Mouse (Mus musculus) CH12.LX (cell line): ENCODE data around the gene Prkar2a. TPM values are rescaled to one million over a fixed set of nuclear protein-coding genes. Genes with fewer than 3 reads are reported as not detected.
A peak's percentile ranks its signal among the peaks of the same experiment; 100 is the strongest.

ENCODE experiments used
- DNase-seq: peaks from one replicate; pipeline ENCODE4 v3.0.0-alpha.2; 2013; ENCODE audit errors: extremely low read depth
- H3K27ac ChIP-seq: 2 replicates; pipeline ENCODE4 v1.5.1; 2012; ENCODE audit warnings: low read depth, mild to moderate bottlenecking, control low read depth, moderate library complexity; ENCODE audit not compliant: insufficient read depth
- H3K27me3 ChIP-seq: replicated peaks from 2 replicates; pipeline ENCODE3; 2012; ENCODE audit warnings: inconsistent platforms
- H3K36me3 ChIP-seq, 2 experiments: replicated peaks in 1 of 2; 2 replicates each; pipeline versions ENCODE3 to v1.6.1; 2012; ENCODE audit warnings: inconsistent platforms in 1 of 2, low read length in 1 of 2, mild to moderate bottlenecking in 1 of 2, mixed read lengths in 1 of 2, moderate library complexity in 1 of 2; ENCODE audit not compliant: control insufficient read depth in 1 of 2, insufficient read depth in 1 of 2
- H3K4me1 ChIP-seq, 2 experiments: 2 replicates each; pipeline ENCODE4 v1.6.1; 2012; ENCODE audit warnings: inconsistent platforms in 1 of 2, moderate library complexity in 1 of 2; ENCODE audit not compliant: insufficient read depth in 2 of 2, control insufficient read depth in 1 of 2
- H3K4me2 ChIP-seq: 2 replicates; pipeline ENCODE4 v1.6.1; 2012; ENCODE audit warnings: low read depth, mild to moderate bottlenecking, control low read depth; ENCODE audit not compliant: poor library complexity, insufficient read depth, severe bottlenecking
- H3K4me3 ChIP-seq, 3 experiments: fragments of 150-350 bp in 1 of 3; sonication (generic) in 1 of 3; replicated peaks in 1 of 3; 2 replicates each; pipeline versions ENCODE3 to v1.5.1; 2011 to 2012; ENCODE audit warnings: low read depth in 2 of 3, low read length in 2 of 3, mild to moderate bottlenecking in 2 of 3, moderate library complexity in 2 of 3, control low read depth in 1 of 3, improper control_type of control experiment in 1 of 3, inconsistent platforms in 1 of 3, mixed read lengths in 1 of 3; ENCODE audit not compliant: poor library complexity in 1 of 3
- H3K79me2 ChIP-seq: replicated peaks from 2 replicates; pipeline ENCODE4 v1.6.1; 2012; ENCODE audit warnings: mild to moderate bottlenecking, moderate library complexity; ENCODE audit not compliant: control insufficient read depth, poor library complexity, insufficient read depth, severe bottlenecking; ENCODE audit errors: extremely low read depth
- H3K9ac ChIP-seq: 2 replicates; pipeline ENCODE4 v1.6.1; 2012; ENCODE audit warnings: low read depth, mild to moderate bottlenecking, control low read depth, moderate library complexity; ENCODE audit not compliant: insufficient read depth
- H3K9me3 ChIP-seq: replicated peaks from 2 replicates; pipeline ENCODE3; 2012; ENCODE audit warnings: low read length, inconsistent platforms, mixed read lengths
- BHLHE40 ChIP-seq: IDR thresholded peaks from 2 replicates; pipeline ENCODE4 v1.6.1; 2011; ENCODE audit warnings: mild to moderate bottlenecking, low read depth, low read length, improper control_type of control experiment
- CHD1 ChIP-seq: IDR thresholded peaks from 2 replicates; pipeline ENCODE4 v1.6.1; 2012; ENCODE audit warnings: low read depth, low read length, improper control_type of control experiment, inconsistent platforms
- CHD2 ChIP-seq: IDR thresholded peaks from 2 replicates; pipeline ENCODE4 v1.6.1; 2011; ENCODE audit warnings: low read length, improper control_type of control experiment
- CTCF ChIP-seq, 2 experiments: IDR thresholded peaks in 1 of 2; conservative IDR thresholded peaks in 1 of 2; 2 replicates each; pipeline ENCODE4 v1.5.1; 2011 to 2012; ENCODE audit warnings: low read depth in 2 of 2, low read length in 2 of 2, improper control_type of control experiment in 1 of 2, inconsistent platforms in 1 of 2, mild to moderate bottlenecking in 1 of 2, moderate library complexity in 1 of 2
- E2F4 ChIP-seq: IDR thresholded peaks from 2 replicates; pipeline ENCODE4 v1.6.1; 2011; ENCODE audit warnings: low read depth, low read length, improper control_type of control experiment; ENCODE audit not compliant: insufficient replicate concordance
- ELF1 ChIP-seq: IDR thresholded peaks from 2 replicates; pipeline ENCODE4 v1.6.1; 2014; ENCODE audit warnings: low read depth, mild to moderate bottlenecking, inconsistent platforms, low read length, improper control_type of control experiment
- ETS1 ChIP-seq: conservative IDR thresholded peaks from 2 replicates; pipeline ENCODE4 v1.6.1; 2012; ENCODE audit warnings: low read depth, mild to moderate bottlenecking, inconsistent platforms, low read length, improper control_type of control experiment, moderate library complexity
- GABPA ChIP-seq: IDR thresholded peaks from 2 replicates; pipeline ENCODE4 v1.6.1; 2012; ENCODE audit warnings: low read depth, low read length, improper control_type of control experiment, inconsistent platforms; ENCODE audit not compliant: insufficient replicate concordance
- HCFC1 ChIP-seq: IDR thresholded peaks from 2 replicates; pipeline ENCODE4 v1.6.1; 2012; ENCODE audit warnings: low read depth, mild to moderate bottlenecking, inconsistent platforms, low read length, improper control_type of control experiment
- IRF4 ChIP-seq: IDR thresholded peaks from 2 replicates; pipeline ENCODE4 v1.6.1; 2014; ENCODE audit warnings: low read depth, mild to moderate bottlenecking, inconsistent platforms, low read length, improper control_type of control experiment
- JUN ChIP-seq: IDR thresholded peaks from 2 replicates; pipeline ENCODE4 v1.6.1; 2011; ENCODE audit warnings: low read depth, mild to moderate bottlenecking, low read length, improper control_type of control experiment, moderate library complexity; ENCODE audit not compliant: insufficient read depth
- JUND ChIP-seq: conservative IDR thresholded peaks from 2 replicates; pipeline ENCODE4 v1.6.1; 2011; ENCODE audit warnings: low read depth, low read length, improper control_type of control experiment
- KAT2A ChIP-seq: IDR thresholded peaks from 2 replicates; pipeline ENCODE4 v1.6.1; 2012; ENCODE audit warnings: low read length, improper control_type of control experiment, inconsistent platforms; ENCODE audit not compliant: insufficient replicate concordance
- MAFK ChIP-seq: IDR thresholded peaks from 2 replicates; pipeline ENCODE4 v1.6.1; 2011; ENCODE audit warnings: low read length, improper control_type of control experiment; ENCODE audit not compliant: insufficient replicate concordance
- MAX ChIP-seq: IDR thresholded peaks from 2 replicates; pipeline ENCODE4 v1.6.1; 2011; ENCODE audit warnings: low read length, improper control_type of control experiment
- MAZ ChIP-seq: IDR thresholded peaks from 2 replicates; pipeline ENCODE4 v1.6.1; 2012; ENCODE audit warnings: low read depth, mild to moderate bottlenecking, inconsistent platforms, low read length, improper control_type of control experiment, moderate library complexity
- MEF2A ChIP-seq: IDR thresholded peaks from 2 replicates; pipeline ENCODE4 v1.6.1; 2014; ENCODE audit warnings: low read depth, mild to moderate bottlenecking, inconsistent platforms, low read length, improper control_type of control experiment, borderline replicate concordance
- MXI1 ChIP-seq: IDR thresholded peaks from 2 replicates; pipeline ENCODE4 v1.6.1; 2011; ENCODE audit warnings: mild to moderate bottlenecking, low read depth, low read length, improper control_type of control experiment
- MYC ChIP-seq: IDR thresholded peaks from 2 replicates; pipeline ENCODE4 v1.6.1; 2011; ENCODE audit warnings: low read depth, mild to moderate bottlenecking, improper control_type of control experiment, low read length
- NELFE ChIP-seq: IDR thresholded peaks from 2 replicates; pipeline ENCODE4 v1.6.1; 2011; ENCODE audit warnings: low read depth, low read length, improper control_type of control experiment
- NRF1 ChIP-seq: IDR thresholded peaks from 2 replicates; pipeline ENCODE4 v1.6.1; 2014; ENCODE audit warnings: low read depth, mild to moderate bottlenecking, inconsistent platforms, low read length, improper control_type of control experiment, moderate library complexity
- PAX5 ChIP-seq: IDR thresholded peaks from 2 replicates; pipeline ENCODE4 v1.6.1; 2012; ENCODE audit warnings: low read length, inconsistent platforms, mixed read lengths
- POLR2A ChIP-seq: IDR thresholded peaks from 2 replicates; pipeline ENCODE4 v1.6.1; 2011; ENCODE audit warnings: low read depth, mild to moderate bottlenecking, improper control_type of control experiment, low read length
- POLR2AphosphoS2 ChIP-seq: IDR thresholded peaks from 2 replicates; pipeline ENCODE4 v1.6.1; 2011; ENCODE audit warnings: low read depth, low read length, improper control_type of control experiment
- RAD21 ChIP-seq: IDR thresholded peaks from 2 replicates; pipeline ENCODE4 v1.6.1; 2011; ENCODE audit warnings: low read depth, mild to moderate bottlenecking, low read length, improper control_type of control experiment, moderate library complexity
- RCOR1 ChIP-seq: conservative IDR thresholded peaks from 2 replicates; pipeline ENCODE4 v1.6.1; 2012; ENCODE audit warnings: low read depth, mild to moderate bottlenecking, inconsistent platforms, low read length, improper control_type of control experiment
- SIN3A ChIP-seq: IDR thresholded peaks from 2 replicates; pipeline ENCODE4 v1.6.1; 2012; ENCODE audit warnings: low read length, improper control_type of control experiment, inconsistent platforms
- SMC3 ChIP-seq: IDR thresholded peaks from 2 replicates; pipeline ENCODE4 v1.6.1; 2011; ENCODE audit warnings: low read depth, low read length, improper control_type of control experiment
- TBP ChIP-seq: conservative IDR thresholded peaks from 2 replicates; pipeline ENCODE4 v1.6.1; 2011; ENCODE audit warnings: low read depth, low read length, improper control_type of control experiment
- TCF12 ChIP-seq: IDR thresholded peaks from 2 replicates; pipeline ENCODE4 v1.6.1; 2014; ENCODE audit warnings: low read depth, mild to moderate bottlenecking, inconsistent platforms, low read length, improper control_type of control experiment
- UBTF ChIP-seq: IDR thresholded peaks from 2 replicates; pipeline ENCODE4 v1.6.1; 2012; ENCODE audit warnings: low read depth, mild to moderate bottlenecking, inconsistent platforms, low read length, improper control_type of control experiment, moderate library complexity
- USF1 ChIP-seq: IDR thresholded peaks from 2 replicates; pipeline ENCODE4 v1.6.1; 2014; ENCODE audit warnings: low read depth, mild to moderate bottlenecking, inconsistent platforms, low read length, improper control_type of control experiment
- USF2 ChIP-seq: conservative IDR thresholded peaks from 2 replicates; pipeline ENCODE4 v1.6.1; 2011; ENCODE audit warnings: low read depth, low read length, improper control_type of control experiment
- ZC3H11A ChIP-seq: IDR thresholded peaks from 2 replicates; pipeline ENCODE4 v1.6.1; 2012; ENCODE audit warnings: low read depth, mild to moderate bottlenecking, inconsistent platforms, low read length, improper control_type of control experiment
- ZKSCAN1 ChIP-seq: IDR thresholded peaks from 2 replicates; pipeline ENCODE4 v1.6.1; 2012; ENCODE audit warnings: low read depth, inconsistent platforms, low read length, improper control_type of control experiment, borderline replicate concordance
- ZMIZ1 ChIP-seq: IDR thresholded peaks from 2 replicates; pipeline ENCODE4 v1.6.1; 2012; ENCODE audit warnings: low read depth, mild to moderate bottlenecking, inconsistent platforms, low read length, improper control_type of control experiment
- ZNF384 ChIP-seq: IDR thresholded peaks from 2 replicates; pipeline ENCODE4 v1.6.1; 2012; ENCODE audit warnings: low read depth, low read length, improper control_type of control experiment, inconsistent platforms
- dilution Hi-C: fragments of 300-500 bp; cut with MboI; formaldehyde crosslinking; loops from 2 replicates; pipeline ENCODE4 v1.14.3; 2020; ENCODE audit warnings: low sequenced_read_pairs; ENCODE audit not compliant: extremely low pct_unique_long_range_greater_than_20kb, extremely low pct_ligation_motif_present
- in situ Hi-C: fragments of 300-500 bp; cut with MboI; formaldehyde crosslinking; loops from 3 replicates; pipeline ENCODE4 v1.14.3; 2019; ENCODE audit warnings: low sequenced_read_pairs, low pct_ligation_motif_present, low pct_unique_long_range_greater_than_20kb, mixed read lengths
- polyA plus RNA-seq: library from polyadenylated mRNA; unstranded; fragments of >175 nt; gene quantifications from 2 replicates; pipeline ENCODE4 v1.2.1, GENCODE M21; 2012; ENCODE audit warnings: low read depth; ENCODE audit not compliant: insufficient read length
- total RNA-seq, 2 experiments: library from RNA; depleted of rRNA; stranded (reverse); fragments of 300-350 nt in 1 of 2; fragments of >200 nt in 1 of 2; gene quantifications; 2 replicates each; pipeline ENCODE4 v1.2.3; 2012 to 2014

The Prkar2a gene
- total and polyA plus RNA-seq, 3 experiments = 13.6 to 44.4 (median 14.9) TPM

DNA sequence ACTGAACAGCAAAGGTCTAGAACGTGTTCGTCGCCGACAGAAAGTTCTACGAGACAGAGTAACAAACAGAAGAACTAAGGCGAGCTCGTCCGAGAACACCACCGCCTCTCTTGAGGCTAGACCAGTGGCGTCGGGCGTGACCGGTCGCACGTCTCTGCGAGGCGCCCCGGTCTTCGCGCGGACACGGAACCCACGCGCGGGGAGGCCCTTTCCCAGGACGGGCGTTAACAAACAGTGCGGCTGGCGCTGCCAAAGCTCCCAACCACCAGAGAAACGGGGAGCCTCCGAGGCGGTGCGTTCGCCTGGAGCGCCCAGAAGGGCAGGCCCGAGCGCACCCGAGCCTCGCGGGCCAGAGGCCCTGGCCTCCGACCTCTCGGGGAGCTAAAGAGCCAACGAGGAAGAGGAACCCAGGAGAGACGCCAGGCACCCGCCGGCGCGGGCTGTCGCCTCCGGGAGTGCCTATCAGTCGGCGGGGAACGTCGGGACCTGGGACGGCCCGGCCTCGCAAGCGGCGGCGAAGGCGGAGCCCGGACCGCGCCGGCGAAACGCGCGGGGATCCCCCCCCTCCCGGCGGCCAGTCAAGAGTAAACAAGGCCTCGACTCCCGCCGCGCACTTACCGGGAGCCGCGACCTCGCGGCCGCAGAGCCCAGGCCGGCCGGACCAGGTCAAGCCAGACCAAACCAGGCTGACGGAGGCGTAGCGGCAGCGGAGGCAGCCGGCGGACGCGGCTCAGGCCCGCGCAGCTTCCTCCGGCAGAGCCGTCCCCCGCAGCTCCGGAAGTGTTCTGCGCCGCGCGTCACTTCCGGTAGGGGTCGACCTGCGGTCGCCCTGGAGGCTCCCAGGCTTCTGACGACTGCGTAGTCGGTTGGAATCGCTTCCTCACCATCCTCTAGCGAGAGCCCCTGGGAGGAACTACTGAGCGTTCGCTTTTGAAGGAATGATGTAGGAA lies 40.2 kb upstream of the Prkar2a start, which contains the start of gene Arih2:
Arih2 (minus strand) TSS at position 776 of the 950 bp plus-strand sequence.
- peaks cover 5 to 20% of the 10 kb centered on the region in 2 experiments for H3K4me1 ChIP-seq
- H3K79me2 ChIP-seq = peaks cover 26% of the 10 kb centered on the region
- no peaks in the 10 kb centered on the region for H3K9me3 ChIP-seq
- dilution Hi-C loops = no loop called here
- peak within 1 kb of the TSS; percentile 68 to 94 (median 88) for H3K4me3 ChIP-seq
- in situ Hi-C loops = no loop called here
- H3K36me3 ChIP-seq = peaks cover under 1 to 11% of the 10 kb centered on the region in 2 experiments
- H3K27ac ChIP-seq = peak within 1 kb of the TSS; percentile 75
- peak within 1 kb of the TSS; percentile 84 for H3K9ac ChIP-seq
- peak; percentile 87 for DNase-seq
- peak within 1 kb of the TSS; percentile 87 for H3K4me2 ChIP-seq
- H3K27me3 ChIP-seq = no peaks in the 10 kb centered on the region
- TF ChIP-seq USF2 (no peak), ZNF384 (no peak), IRF4 (peak; percentile 34), JUN (no peak), SMC3 (no peak), KAT2A (peak; percentile 87; the same call in 1 of the 2 replicates), RCOR1 (peak; percentile 49; the same call in 1 of the 2 replicates), PAX5 (no peak), E2F4 (no peak), POLR2A (peak; percentile 93), CHD2 (peak; percentile 82), MAFK (0 out of 2 replicates have a peak, but pooled peaks have one; percentile 24), CHD1 (no peak), GABPA (no peak; the same call in 1 of the 2 replicates), MYC (peak; percentile 50; the same call in 1 of the 2 replicates), CTCF (conservative IDR thresholded peaks at IDR 0.05 in 1 of 2, IDR thresholded peaks at IDR 0.05 in 1 of 2; ENCODE audit: low read depth in 2 of 2, low read length in 2 of 2) (no peak), MXI1 (peak; percentile 68), POLR2AphosphoS2 (no peak), UBTF (peak; percentile 89), MAZ (peak; percentile 77; the same call in 1 of the 2 replicates), ZMIZ1 (peak; percentile 76; the same call in 1 of the 2 replicates), NRF1 (peak; percentile 75), ZC3H11A (no peak), USF1 (no peak), MEF2A (peak; percentile 66; the same call in 1 of the 2 replicates), ETS1 (peak; percentile 61), NELFE (peak; percentile 91), HCFC1 (peak; percentile 86), ELF1 (peak; percentile 85), TBP (peak; percentile 74), BHLHE40 (0 out of 2 replicates have a peak, but pooled peaks have one; percentile 50), JUND (no peak), MAX (peak; percentile 58; the same call in 1 of the 2 replicates), ZKSCAN1 (no peak), TCF12 (peak; percentile 83; the same call in 1 of the 2 replicates), SIN3A (peak; percentile 92), RAD21 (no peak)
